Mouse (Mus musculus): Measurements from ENCODE around the gene Dennd5a.

Gene Dennd5a

GRCm38 (mm10) chr7:109879158-109879557 lies 81.1 kb downstream of the Dennd5a start:
- DNase-seq = no peak

GRCm38 (mm10) chr7:109876085-109876484 lies 84.2 kb downstream of the Dennd5a start:
- DNase-seq = peak in 1 of 2 experiments; percentile 42

- DNase-seq = no peak
Measured at GRCm38 (mm10) chr7:109875598-109875997, 84.7 kb downstream of the Dennd5a start.

- no peak for DNase-seq
Measured at GRCm38 (mm10) chr7:109875033-109875432, 85.2 kb downstream of the Dennd5a start.

GRCm38 (mm10) chr7:109873170-109873569 lies 87.1 kb downstream of the Dennd5a start:
- DNase-seq = no peak

GRCm38 (mm10) chr7:109871232-109871631 lies 89.0 kb downstream of the Dennd5a start:
- DNase-seq = no peak

GRCm38 (mm10) chr7:109868498-109868897 lies 91.8 kb downstream of the Dennd5a start:
- DNase-seq = no peak

GRCm38 (mm10) chr7:109866643-109867042 lies 93.6 kb downstream of the Dennd5a start:
- DNase-seq = no peak

GRCm38 (mm10) chr7:109865370-109866229 lies 94.7 kb downstream of the Dennd5a start, which contains the start of gene Scube2:
TSS of gene Scube2 (minus strand) at chr7:109865679.
- DNase-seq = peak; percentile 24 to 33

- no peak for DNase-seq
Measured at GRCm38 (mm10) chr7:109863561-109863960, 96.7 kb downstream of the Dennd5a start.

GRCm38 (mm10) chr7:109860162-109860561 lies 100.1 kb downstream of the Dennd5a start:
- no peak for DNase-seq

GRCm38 (mm10) chr7:109859354-109859753 lies 100.9 kb downstream of the Dennd5a start:
- no peak for DNase-seq

GRCm38 (mm10) chr7:109852752-109853212 lies 107.5 kb downstream of the Dennd5a start:
- peak in 1 of 2 experiments; percentile 54 for DNase-seq

- DNase-seq = no peak
Measured at GRCm38 (mm10) chr7:109852017-109852416, 108.3 kb downstream of the Dennd5a start.

- no peak for DNase-seq
Measured at GRCm38 (mm10) chr7:109850531-109850930, 109.7 kb downstream of the Dennd5a start.

- no peak for DNase-seq
Measured at GRCm38 (mm10) chr7:109849750-109850434, 110.4 kb downstream of the Dennd5a start.

GRCm38 (mm10) chr7:109848867-109849733 lies 111.2 kb downstream of the Dennd5a start:
- DNase-seq = no peak

- no peak for DNase-seq
Measured at GRCm38 (mm10) chr7:109844100-109844499, 116.2 kb downstream of the Dennd5a start.
